Mouse (Mus musculus) lung, postnatal 0 days (tissue): Measurements from ENCODE around the gene Epha5.

Experiments used
- CTCF ChIP-seq: IDR thresholded peaks from 2 replicates; pipeline ENCODE4 v1.5.1; 2016; ENCODE audit warnings: antibody characterized with exemption, mild to moderate bottlenecking
- EP300 ChIP-seq: IDR thresholded peaks from 2 replicates; pipeline ENCODE4 v1.6.1; 2016; ENCODE audit warnings: antibody characterized with exemption, mild to moderate bottlenecking, control low read depth

- TF ChIP-seq CTCF, result no peak
- TF ChIP-seq EP300, result no peak
Measured at GRCm38 (mm10) chr5:84414931-84415431, 2.2 kb downstream of the Epha5 start.
